Mouse (Mus musculus) frontal cortex, postnatal 10 days (tissue): ENCODE measurements around the gene Slc48a1.

Source experiments
- DNase-seq, 2 experiments: peaks; one replicate each; pipeline ENCODE4 v3.0.0; 2022; ENCODE audit warnings: low spot score in 2 of 2, mixed read lengths in 1 of 2

Slc48a1 gene

DNA sequence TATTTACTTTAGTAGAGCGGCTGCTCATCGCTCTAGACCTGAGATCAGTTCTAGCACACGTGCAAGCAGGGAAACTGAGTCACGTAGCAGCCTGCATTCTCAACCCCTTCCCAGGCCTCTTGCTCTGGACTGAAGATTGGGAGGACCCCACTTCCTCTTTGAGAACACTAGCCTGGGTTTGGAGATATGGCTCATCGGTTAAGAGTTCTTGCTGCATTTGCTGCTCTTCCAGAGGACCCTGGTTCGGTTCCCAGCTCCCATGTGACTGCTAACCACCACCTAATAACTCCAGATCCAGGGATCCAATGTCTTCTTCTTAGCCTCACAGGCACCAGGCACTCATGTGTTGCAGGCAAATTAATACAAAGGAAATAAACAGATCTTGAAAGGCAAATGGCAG, 63.1 kb downstream of the Slc48a1 start:
- DNase-seq, result no peak

GRCm38 (mm10) chr15:97842058-97842457, 63.7 kb downstream of the Slc48a1 start:
- no peak for DNase-seq
